Mouse (Mus musculus) splenic B cell, adult 2 months (primary cell): ENCODE measurements around the gene Klhl23.

Experiments
- DNase-seq: peaks from one replicate; pipeline ENCODE4 v3.0.0-alpha.2; 2011; ENCODE audit warnings: low read depth, low spot score
- H3K27me3 ChIP-seq: 2 replicates; pipeline ENCODE4 v1.6.1; 2012; ENCODE audit warnings: mild to moderate bottlenecking, low read length, moderate library complexity, mixed read lengths; ENCODE audit not compliant: control insufficient read depth, poor library complexity, insufficient read depth, severe bottlenecking
- H3K36me3 ChIP-seq: 2 replicates; pipeline ENCODE4 v1.6.1; 2012; ENCODE audit warnings: mild to moderate bottlenecking, low read length, moderate library complexity, mixed read lengths; ENCODE audit not compliant: control insufficient read depth, poor library complexity, insufficient read depth, severe bottlenecking

Klhl23 gene

GRCm38 (mm10) chr2:69851427-69852058 lies 29.8 kb downstream of the Klhl23 start:
- Histone ChIP-seq H3K27me3 (no peaks in the 10 kb centered on the region; the same call in 1 of the 2 replicates), H3K36me3 (no peaks in the 10 kb centered on the region)
- DNase-seq = no peak

- H3K36me3 ChIP-seq = no peaks in the 10 kb centered on the region
- no peaks in the 10 kb centered on the region for H3K27me3 ChIP-seq
- DNase-seq = peak; percentile 31
Measured at GRCm38 (mm10) chr2:69856392-69856791, 34.6 kb downstream of the Klhl23 start.

GRCm38 (mm10) chr2:69857882-69858281 lies 36.1 kb downstream of the Klhl23 start:
- Histone ChIP-seq H3K27me3 (no peaks in the 10 kb centered on the region), H3K36me3 (no peaks in the 10 kb centered on the region)
- DNase-seq = peak; percentile 35

- H3K36me3 ChIP-seq = no peaks in the 10 kb centered on the region
- no peaks in the 10 kb centered on the region for H3K27me3 ChIP-seq
- DNase-seq = peak; percentile 50
Measured at GRCm38 (mm10) chr2:69860972-69861452, 39.3 kb downstream of the Klhl23 start.

- Histone ChIP-seq H3K36me3 (0 out of 2 replicates have a peak, but pooled peaks cover 2% of the 10 kb centered on the region), H3K27me3 (no peaks in the 10 kb centered on the region)
- peak; percentile 95 for DNase-seq
Measured at GRCm38 (mm10) chr2:69861485-69862091, 39.8 kb downstream of the Klhl23 start, which contains the start of gene Ssb. Gene Ssb (plus strand): TSS chr2:69861562.

GRCm38 (mm10) chr2:69862117-69862657 lies 40.4 kb downstream of the Klhl23 start:
- DNase-seq = peak; percentile 11

GRCm38 (mm10) chr2:69883990-69884391 lies 62.2 kb downstream of the Klhl23 start:
- Histone ChIP-seq H3K36me3 (no peaks in the 10 kb centered on the region), H3K27me3 (no peaks in the 10 kb centered on the region)
- DNase-seq = no peak

More at GRCm38 (mm10) chr2:69862117-69862657, 40.4 kb downstream of the Klhl23 start:
- Histone ChIP-seq H3K36me3 (0 out of 2 replicates have a peak, but pooled peaks cover 2% of the 10 kb centered on the region), H3K27me3 (no peaks in the 10 kb centered on the region)

- Histone ChIP-seq H3K27me3 (no peaks in the 10 kb centered on the region), H3K36me3 (no peaks in the 10 kb centered on the region)
- no peak for DNase-seq
Measured at GRCm38 (mm10) chr2:69884581-69884980, 62.8 kb downstream of the Klhl23 start.

GRCm38 (mm10) chr2:69885050-69885449 lies 63.3 kb downstream of the Klhl23 start:
- H3K36me3 ChIP-seq = no peaks in the 10 kb centered on the region
- H3K27me3 ChIP-seq = no peaks in the 10 kb centered on the region
- DNase-seq = no peak

GRCm38 (mm10) chr2:69885451-69886305 lies 63.9 kb downstream of the Klhl23 start, which contains the start of gene Mettl5:
Gene Mettl5 (minus strand): TSS chr2:69885615.
- no peaks in the 10 kb centered on the region for H3K27me3 ChIP-seq
- H3K36me3 ChIP-seq = no peaks in the 10 kb centered on the region
- peak; percentile 90 for DNase-seq
